21 mouse cellular contexts compared by ENCODE assay signal in the genomic region with DNA sequence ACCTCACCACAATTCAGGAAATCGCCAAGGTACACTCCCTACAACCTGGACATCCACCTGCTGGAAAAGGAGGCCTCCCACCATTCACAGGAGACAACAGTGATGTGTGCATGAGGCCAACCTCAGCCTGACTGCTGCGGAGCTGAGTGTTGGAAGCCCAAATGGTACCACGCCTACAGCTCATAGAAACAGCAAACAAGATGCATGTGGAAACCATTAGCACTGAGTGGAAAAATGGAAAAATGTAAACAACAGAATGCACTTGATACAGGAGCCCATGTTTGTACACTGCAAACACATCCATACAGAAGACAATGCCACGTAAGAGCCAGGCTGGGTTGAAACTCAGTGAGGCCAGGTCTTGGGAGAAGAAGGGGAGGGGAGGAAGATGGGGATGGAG. TPM values are rescaled to one million over a fixed set of nuclear protein-coding genes. Genes with fewer than 3 reads are reported as not detected.
DNase-seq lines count a peak whose midpoint lies in the region; ATAC-seq and TF ChIP-seq lines count a peak whose summit lies in the region.
"Had no signal": no experiment of that assay in that cellular context is flagged by ENCODE, and none has a peak within 500 bp of the region (broad histone marks: within the 10 kb centered on the region; RNA-seq: fewer than 3 reads in every experiment).

No protein-coding gene starts in this region.

- WGBS in liver, embryonic 12.5 days (ENCODE audit: insufficient replicate concordance), result 79% methylated on average over 4 of the region's 4 CpGs
- 75% methylated on average over 4 of the region's 4 CpGs for WGBS in stomach, embryonic 16.5 days
- 66% methylated on average over 4 of the region's 4 CpGs for WGBS in stomach, postnatal 0 days

- ATAC-seq in liver, embryonic 12.5 days, result no peak
- no peak for ATAC-seq in stomach, embryonic 16.5 days (ENCODE audit: insufficient read depth, low FRiP score)
- ATAC-seq in stomach, postnatal 0 days (ENCODE audit: low FRiP score, low TSS enrichment), result no peak
- ATAC-seq: forebrain, embryonic 15.5 days; hindbrain, embryonic 16.5 days had no signal

- no peaks in the 10 kb centered on the region for H3K9me3 ChIP-seq in liver, embryonic 12.5 days (replicated peaks)
- no peaks in the 10 kb centered on the region for H3K9me3 ChIP-seq in stomach, embryonic 16.5 days (replicated peaks; ENCODE audit: control insufficient read depth, low read length)
- no peaks in the 10 kb centered on the region for H3K9me3 ChIP-seq in stomach, postnatal 0 days (ENCODE audit: control insufficient read depth, low read length)
- H3K9me3 ChIP-seq: forebrain, embryonic 15.5 days; heart, embryonic 12.5 days; limb, embryonic 13.5 days had no signal

- H3K4me3 ChIP-seq in liver, embryonic 12.5 days, result no peak overlapping the region
- H3K4me3 ChIP-seq in stomach, embryonic 16.5 days (replicated peaks; ENCODE audit: low read length), result no peak overlapping the region
- H3K4me3 ChIP-seq in stomach, postnatal 0 days (ENCODE audit: low read depth, low read length), result no peak overlapping the region

- peak overlapping the region; percentile 25 for H3K9ac ChIP-seq in liver, embryonic 12.5 days
- 0 out of 2 replicates have a peak overlapping the region, but pooled peaks have one; percentile 14 for H3K9ac ChIP-seq in stomach, embryonic 16.5 days (ENCODE audit: low read length)
- H3K9ac ChIP-seq in stomach, postnatal 0 days (ENCODE audit: low read length), result no peak overlapping the region

- H3K4me1 ChIP-seq in liver, embryonic 12.5 days, result peaks cover 80% of the 10 kb centered on the region
- H3K4me1 ChIP-seq in stomach, embryonic 16.5 days (ENCODE audit: control insufficient read depth, insufficient read depth, low read length), result peaks cover 16% of the 10 kb centered on the region
- H3K4me1 ChIP-seq in stomach, postnatal 0 days (replicated peaks; ENCODE audit: control insufficient read depth, insufficient read depth), result peaks cover 10% of the 10 kb centered on the region

- TF ChIP-seq EP300 in stomach, postnatal 0 days (optimal IDR thresholded peaks at IDR 0.05), result no peak

- no peak for TF ChIP-seq CTCF in stomach, postnatal 0 days (IDR thresholded peaks at IDR 0.05; ENCODE audit: low read depth)

- H3K36me3 ChIP-seq in liver, embryonic 12.5 days, result peaks cover 20% of the 10 kb centered on the region
- 0 out of 2 replicates have a peak, but pooled peaks cover 6% of the 10 kb centered on the region for H3K36me3 ChIP-seq in stomach, embryonic 16.5 days (ENCODE audit: control insufficient read depth, insufficient read depth, low read length)
- H3K36me3 ChIP-seq in stomach, postnatal 0 days (ENCODE audit: control insufficient read depth, insufficient read depth, low read length), result peaks cover 6% of the 10 kb centered on the region

- DNase-seq in cerebellum, adult 11-12 months, result peak; percentile 45
- DNase-seq in cerebellum, adult 8-10 months, result no peak
- no peak for DNase-seq in liver
- no peak for DNase-seq in stomach, postnatal 0 days (ENCODE audit: low spot score)
- no peak for DNase-seq in thymus, postnatal 36 days
- no peak for DNase-seq in kidney, postnatal 14 days
- DNase-seq: adrenal gland, postnatal 14 days; gastrocnemius, postnatal 36 days; kidney, adult 18-20 months; kidney, postnatal 10 days; layer of hippocampus, adult 9-11 months; lung, postnatal 10 days; thymus, postnatal 25 days had no signal

- H3K27ac ChIP-seq in liver, embryonic 12.5 days, result peak overlapping the region; percentile 85
- H3K27ac ChIP-seq in stomach, embryonic 16.5 days (ENCODE audit: low read length), result no peak overlapping the region
- no peak overlapping the region for H3K27ac ChIP-seq in stomach, postnatal 0 days (replicated peaks)

- no peaks in the 10 kb centered on the region for H3K27me3 ChIP-seq in liver, embryonic 12.5 days (replicated peaks)
- H3K27me3 ChIP-seq in stomach, embryonic 16.5 days (ENCODE audit: control insufficient read depth, insufficient read depth, low read length), result no peaks in the 10 kb centered on the region
- no peaks in the 10 kb centered on the region for H3K27me3 ChIP-seq in stomach, postnatal 0 days (ENCODE audit: control insufficient read depth, insufficient read depth, low read length)
- H3K27me3 ChIP-seq: forebrain, embryonic 15.5 days; heart, embryonic 12.5 days; limb, embryonic 13.5 days had no signal

- H3K4me2 ChIP-seq in liver, embryonic 12.5 days, result peak overlapping the region; percentile 76
- H3K4me2 ChIP-seq in stomach, embryonic 16.5 days (ENCODE audit: low read depth, low read length), result no peak overlapping the region
- no peak overlapping the region for H3K4me2 ChIP-seq in stomach, postnatal 0 days (replicated peaks; ENCODE audit: low read depth)

RNA-seq across cellular contexts. Expression of a gene that starts 1.2 kb away (rescaled TPM):
- polyA plus RNA-seq in liver, embryonic 12.5 days (2016; fragmentation: Nextera tagmentation; extraction: Ambion mirVana), result 42.0 and 43.6 TPM in 2 replicates
- 86.9 and 90.8 TPM in 2 replicates for polyA plus RNA-seq in stomach, embryonic 16.5 days (2015; fragmentation: Nextera tagmentation; extraction: Ambion mirVana)
- polyA plus RNA-seq in stomach, postnatal 0 days (2015; fragmentation: Nextera tagmentation; extraction: Ambion mirVana), result 47.0 and 48.0 TPM in 2 replicates

RNA-seq across cellular contexts. Expression of a gene that starts 15.2 kb away (rescaled TPM):
- polyA plus RNA-seq in liver, embryonic 12.5 days (2016; fragmentation: Nextera tagmentation; extraction: Ambion mirVana), result not detected in 2 replicates
- polyA plus RNA-seq in stomach, embryonic 16.5 days (2015; fragmentation: Nextera tagmentation; extraction: Ambion mirVana), result not detected in 2 replicates
- 0.02 TPM in 1 of 2 replicates, not detected in the other for polyA plus RNA-seq in stomach, postnatal 0 days (2015; fragmentation: Nextera tagmentation; extraction: Ambion mirVana)
- polyA plus RNA-seq: forebrain, embryonic 15.5 days; heart, embryonic 12.5 days; hindbrain, embryonic 16.5 days; limb, embryonic 13.5 days; midbrain, embryonic 11.5 days; myocyte had no signal

RNA-seq across cellular contexts. Expression of a gene that starts 19.4 kb away (rescaled TPM):
- 0.06 and 0.07 TPM in 2 replicates for polyA plus RNA-seq in liver, embryonic 12.5 days (2016; fragmentation: Nextera tagmentation; extraction: Ambion mirVana)
- polyA plus RNA-seq in stomach, embryonic 16.5 days (2015; fragmentation: Nextera tagmentation; extraction: Ambion mirVana), result 0.12 TPM in 1 of 2 replicates, not detected in the other
- polyA plus RNA-seq in stomach, postnatal 0 days (2015; fragmentation: Nextera tagmentation; extraction: Ambion mirVana), result 0.05 TPM in 1 of 2 replicates, not detected in the other
- polyA plus RNA-seq: midbrain, embryonic 11.5 days had no signal

RNA-seq across cellular contexts. Expression of a gene that starts 24.0 kb away (rescaled TPM):
- polyA plus RNA-seq in liver, embryonic 12.5 days (2016; fragmentation: Nextera tagmentation; extraction: Ambion mirVana), result 86.5 and 86.9 TPM in 2 replicates
- polyA plus RNA-seq in stomach, embryonic 16.5 days (2015; fragmentation: Nextera tagmentation; extraction: Ambion mirVana), result 176 and 182 TPM in 2 replicates
- 127 and 133 TPM in 2 replicates for polyA plus RNA-seq in stomach, postnatal 0 days (2015; fragmentation: Nextera tagmentation; extraction: Ambion mirVana)

RNA-seq across cellular contexts. Expression of a gene that starts 24.6 kb away (rescaled TPM):
- 4.8 and 5.0 TPM in 2 replicates for polyA plus RNA-seq in liver, embryonic 12.5 days (2016; fragmentation: Nextera tagmentation; extraction: Ambion mirVana)
- 13.8 and 14.9 TPM in 2 replicates for polyA plus RNA-seq in stomach, embryonic 16.5 days (2015; fragmentation: Nextera tagmentation; extraction: Ambion mirVana)
- 8.3 and 11.2 TPM in 2 replicates for polyA plus RNA-seq in stomach, postnatal 0 days (2015; fragmentation: Nextera tagmentation; extraction: Ambion mirVana)
